Mouse (Mus musculus): ENCODE data around the gene Gm45717. TPM values are rescaled to one million over a fixed set of nuclear protein-coding genes. Genes with fewer than 3 reads are reported as not detected.

Gm45717 gene
- polyA plus RNA-seq, 1 experiment from 2014 or later = not detected

GRCm38 (mm10) chr7:140961416-140961815 is 5.7 kb upstream of the Gm45717 start:
- H3K4me2 ChIP-seq (ENCODE audit: low read depth, low read length) = no peak overlapping the region
- ATAC-seq (replicated peaks; ENCODE audit: insufficient number of reproducible peaks, low FRiP score, low TSS enrichment, low read depth) = no peak
- 57% methylated on average over 2 of the region's 2 CpGs for WGBS

GRCm38 (mm10) chr7:140960026-140960425 is 4.3 kb upstream of the Gm45717 start:
- Histone ChIP-seq H3K9me3 (replicated peaks; ENCODE audit: control insufficient read depth, low read length) (no peaks in the 10 kb centered on the region), H3K27me3 (ENCODE audit: control insufficient read depth, insufficient read depth, low read length) (no peaks in the 10 kb centered on the region), H3K4me1 (ENCODE audit: control insufficient read depth, insufficient read depth, low read length) (peaks cover 4% of the 10 kb centered on the region; the same call in 1 of the 2 replicates), H3K4me2 (ENCODE audit: low read depth, low read length) (no peak overlapping the region), H3K9ac (replicated peaks; ENCODE audit: low read length) (no peak overlapping the region), H3K27ac (replicated peaks; ENCODE audit: low read depth, low read length) (no peak overlapping the region), H3K36me3 (replicated peaks; ENCODE audit: control insufficient read depth, insufficient read depth, low read depth, low read length) (no peaks in the 10 kb centered on the region), H3K4me3 (ENCODE audit: low read depth, low read length) (no peak overlapping the region)
- DNase-seq (ENCODE audit: low spot score) (no peak), ATAC-seq (replicated peaks; ENCODE audit: insufficient number of reproducible peaks, low FRiP score, low TSS enrichment, low read depth) (no peak)
- WGBS = 68% methylated on average over 5 of the region's 5 CpGs

More at GRCm38 (mm10) chr7:140961416-140961815, 5.7 kb upstream of the Gm45717 start:
- Histone ChIP-seq H3K27me3 (ENCODE audit: control insufficient read depth, insufficient read depth, low read length) (no peaks in the 10 kb centered on the region), H3K4me3 (ENCODE audit: low read depth, low read length) (no peak overlapping the region), H3K9me3 (replicated peaks; ENCODE audit: control insufficient read depth, low read length) (no peaks in the 10 kb centered on the region), H3K27ac (replicated peaks; ENCODE audit: low read depth, low read length) (no peak overlapping the region), H3K9ac (replicated peaks; ENCODE audit: low read length) (no peak overlapping the region), H3K36me3 (replicated peaks; ENCODE audit: control insufficient read depth, insufficient read depth, low read depth, low read length) (no peaks in the 10 kb centered on the region), H3K4me1 (ENCODE audit: control insufficient read depth, insufficient read depth, low read length) (peaks cover under 1% of the 10 kb centered on the region; the same call in 1 of the 2 replicates)
- no peak for DNase-seq (ENCODE audit: low spot score)

- Histone ChIP-seq H3K27me3 (ENCODE audit: control insufficient read depth, insufficient read depth, low read length) (no peaks in the 10 kb centered on the region), H3K4me3 (ENCODE audit: low read depth, low read length) (no peak overlapping the region), H3K4me2 (ENCODE audit: low read depth, low read length) (no peak overlapping the region), H3K9me3 (replicated peaks; ENCODE audit: control insufficient read depth, low read length) (no peaks in the 10 kb centered on the region), H3K4me1 (ENCODE audit: control insufficient read depth, insufficient read depth, low read length) (peaks cover 4% of the 10 kb centered on the region; the same call in 1 of the 2 replicates), H3K9ac (replicated peaks; ENCODE audit: low read length) (no peak overlapping the region), H3K36me3 (replicated peaks; ENCODE audit: control insufficient read depth, insufficient read depth, low read depth, low read length) (no peaks in the 10 kb centered on the region), H3K27ac (replicated peaks; ENCODE audit: low read depth, low read length) (no peak overlapping the region)
- 7% methylated on average over 9 of the region's 9 CpGs for WGBS
- ATAC-seq (replicated peaks; ENCODE audit: insufficient number of reproducible peaks, low FRiP score, low TSS enrichment, low read depth) (no peak), DNase-seq (ENCODE audit: low spot score) (peak; percentile 74)
These were observed 3.6 kb upstream of the Gm45717 start for GRCm38 (mm10) chr7:140959181-140959901.

- no peaks in the 10 kb centered on the region for H3K9me3 ChIP-seq (replicated peaks; ENCODE audit: control insufficient read depth, low read length)
- H3K36me3 ChIP-seq (replicated peaks; ENCODE audit: control insufficient read depth, insufficient read depth, low read depth, low read length) = no peaks in the 10 kb centered on the region
- H3K4me2 ChIP-seq (ENCODE audit: low read depth, low read length) = no peak overlapping the region; the same call in 1 of the 2 replicates
- H3K4me3 ChIP-seq (ENCODE audit: low read depth, low read length) = no peak overlapping the region
- ATAC-seq (replicated peaks; ENCODE audit: insufficient number of reproducible peaks, low FRiP score, low TSS enrichment, low read depth) (no peak), DNase-seq (ENCODE audit: low spot score) (no peak)
- H3K9ac ChIP-seq (replicated peaks; ENCODE audit: low read length) = no peak overlapping the region
- H3K27me3 ChIP-seq (ENCODE audit: control insufficient read depth, insufficient read depth, low read length) = no peaks in the 10 kb centered on the region
- peak overlapping the region; percentile 89 for H3K27ac ChIP-seq (replicated peaks; ENCODE audit: low read depth, low read length)
- WGBS = 41% methylated on average over 6 of the region's 6 CpGs
- H3K4me1 ChIP-seq (ENCODE audit: control insufficient read depth, insufficient read depth, low read length) = peaks cover 8% of the 10 kb centered on the region
These were observed 776 bp upstream of the Gm45717 start for GRCm38 (mm10) chr7:140956556-140956869.

- Histone ChIP-seq H3K9me3 (replicated peaks; ENCODE audit: control insufficient read depth, low read length) (no peaks in the 10 kb centered on the region), H3K4me2 (ENCODE audit: low read depth, low read length) (peak overlapping the region; percentile 67), H3K4me3 (ENCODE audit: low read depth, low read length) (peak overlapping the region; percentile 55), H3K9ac (replicated peaks; ENCODE audit: low read length) (peak overlapping the region; percentile 69), H3K27me3 (ENCODE audit: control insufficient read depth, insufficient read depth, low read length) (no peaks in the 10 kb centered on the region), H3K27ac (replicated peaks; ENCODE audit: low read depth, low read length) (peak overlapping the region; percentile 89), H3K4me1 (ENCODE audit: control insufficient read depth, insufficient read depth, low read length) (peaks cover 8% of the 10 kb centered on the region), H3K36me3 (replicated peaks; ENCODE audit: control insufficient read depth, insufficient read depth, low read depth, low read length) (no peaks in the 10 kb centered on the region)
- DNase-seq (ENCODE audit: low spot score) (peak; percentile 54), ATAC-seq (replicated peaks; ENCODE audit: insufficient number of reproducible peaks, low FRiP score, low TSS enrichment, low read depth) (peak; percentile 50)
- 15% methylated on average over 17 of the region's 17 CpGs for WGBS
These were observed 395 bp downstream of the Gm45717 start for GRCm38 (mm10) chr7:140955342-140955741.

- Histone ChIP-seq H3K9ac (replicated peaks; ENCODE audit: low read length) (peak overlapping the region; percentile 37), H3K4me3 (ENCODE audit: low read depth, low read length) (peak overlapping the region; percentile 55), H3K27me3 (ENCODE audit: control insufficient read depth, insufficient read depth, low read length) (no peaks in the 10 kb centered on the region), H3K4me2 (ENCODE audit: low read depth, low read length) (peak overlapping the region; percentile 67), H3K27ac (replicated peaks; ENCODE audit: low read depth, low read length) (no peak overlapping the region), H3K36me3 (replicated peaks; ENCODE audit: control insufficient read depth, insufficient read depth, low read depth, low read length) (no peaks in the 10 kb centered on the region), H3K9me3 (replicated peaks; ENCODE audit: control insufficient read depth, low read length) (no peaks in the 10 kb centered on the region), H3K4me1 (ENCODE audit: control insufficient read depth, insufficient read depth, low read length) (peaks cover 8% of the 10 kb centered on the region)
- 8% methylated on average over 9 of the region's 9 CpGs for WGBS
- no peak for DNase-seq (ENCODE audit: low spot score)
- ATAC-seq (replicated peaks; ENCODE audit: insufficient number of reproducible peaks, low FRiP score, low TSS enrichment, low read depth) = no peak
These were observed 1.0 kb downstream of the Gm45717 start for GRCm38 (mm10) chr7:140954733-140955071.

- 67% methylated on average over 15 of the region's 15 CpGs for WGBS
- H3K4me2 ChIP-seq (ENCODE audit: low read depth, low read length) = peak overlapping the region; percentile 67
- no peaks in the 10 kb centered on the region for H3K9me3 ChIP-seq (replicated peaks; ENCODE audit: control insufficient read depth, low read length)
- H3K4me1 ChIP-seq (ENCODE audit: control insufficient read depth, insufficient read depth, low read length) = peaks cover 8% of the 10 kb centered on the region
- no peak for DNase-seq (ENCODE audit: low spot score)
- H3K36me3 ChIP-seq (replicated peaks; ENCODE audit: control insufficient read depth, insufficient read depth, low read depth, low read length) = no peaks in the 10 kb centered on the region
- no peak overlapping the region for H3K27ac ChIP-seq (replicated peaks; ENCODE audit: low read depth, low read length)
- ATAC-seq (replicated peaks; ENCODE audit: insufficient number of reproducible peaks, low FRiP score, low TSS enrichment, low read depth) = no peak
- H3K4me3 ChIP-seq (ENCODE audit: low read depth, low read length) = peak overlapping the region; percentile 55
- no peaks in the 10 kb centered on the region for H3K27me3 ChIP-seq (ENCODE audit: control insufficient read depth, insufficient read depth, low read length)
- peak overlapping the region; percentile 37 for H3K9ac ChIP-seq (replicated peaks; ENCODE audit: low read length)
These were observed 1.7 kb downstream of the Gm45717 start for GRCm38 (mm10) chr7:140953800-140954732.

GRCm38 (mm10) chr7:140953133-140953532 is 2.6 kb downstream of the Gm45717 start:
- Histone ChIP-seq H3K4me1 (ENCODE audit: control insufficient read depth, insufficient read depth, low read length) (peaks cover 8% of the 10 kb centered on the region), H3K9me3 (replicated peaks; ENCODE audit: control insufficient read depth, low read length) (no peaks in the 10 kb centered on the region), H3K27ac (replicated peaks; ENCODE audit: low read depth, low read length) (no peak overlapping the region), H3K4me3 (ENCODE audit: low read depth, low read length) (no peak overlapping the region), H3K9ac (replicated peaks; ENCODE audit: low read length) (no peak overlapping the region), H3K4me2 (ENCODE audit: low read depth, low read length) (no peak overlapping the region), H3K36me3 (replicated peaks; ENCODE audit: control insufficient read depth, insufficient read depth, low read depth, low read length) (no peaks in the 10 kb centered on the region), H3K27me3 (ENCODE audit: control insufficient read depth, insufficient read depth, low read length) (no peaks in the 10 kb centered on the region)
- ATAC-seq (replicated peaks; ENCODE audit: insufficient number of reproducible peaks, low FRiP score, low TSS enrichment, low read depth) (no peak), DNase-seq (ENCODE audit: low spot score) (no peak)
- WGBS = 83% methylated on average over 11 of the region's 11 CpGs

All from embryonic facial prominence, embryonic 11.5 days (tissue).